Mouse (Mus musculus) neural tube, embryonic 11.5 days (tissue): Measurements from ENCODE around the gene Efhd2. TPM values are rescaled to one million over a fixed set of nuclear protein-coding genes. Genes with fewer than 3 reads are reported as not detected.
A peak's percentile ranks its signal among the peaks of the same experiment; 100 is the strongest.

ENCODE experiments used
- ATAC-seq: fragments of 200-750 bp; cut with Nextera tagmentation; 2 replicates; pipeline ENCODE4 v1.8.0; 2017; ENCODE audit warnings: moderate number of reproducible peaks, mild to moderate bottlenecking, moderate TSS enrichment, moderate library complexity; ENCODE audit not compliant: insufficient read depth, low FRiP score, low TSS enrichment
- DNase-seq: peaks from one replicate; pipeline ENCODE4 v3.0.0-alpha.2; 2015; ENCODE audit warnings: low spot score
- H3K27ac ChIP-seq: fragments of 300-500 bp; sonication (generic); 2 replicates; pipeline ENCODE4 v1.5.1; 2014; ENCODE audit warnings: low read depth, mild to moderate bottlenecking, low read length
- H3K27me3 ChIP-seq: fragments of 300-500 bp; sonication (generic); 2 replicates; pipeline ENCODE4 v1.6.1; 2014; ENCODE audit warnings: mild to moderate bottlenecking, low read length, mixed read lengths; ENCODE audit not compliant: control insufficient read depth, insufficient read depth
- H3K36me3 ChIP-seq: fragments of 300-500 bp; sonication (generic); 2 replicates; pipeline ENCODE4 v1.6.1; 2014; ENCODE audit warnings: mild to moderate bottlenecking, low read length, moderate library complexity, mixed read lengths; ENCODE audit not compliant: control insufficient read depth, insufficient read depth
- H3K4me1 ChIP-seq: fragments of 300-500 bp; sonication (generic); 2 replicates; pipeline ENCODE4 v1.6.1; 2014; ENCODE audit warnings: low read length, mixed read lengths; ENCODE audit not compliant: control insufficient read depth, insufficient read depth
- H3K4me2 ChIP-seq: fragments of 300-500 bp; sonication (generic); 2 replicates; pipeline ENCODE4 v1.6.1; 2014; ENCODE audit warnings: low read depth, mild to moderate bottlenecking, moderate library complexity
- H3K4me3 ChIP-seq: fragments of 300-500 bp; sonication (generic); 2 replicates; pipeline ENCODE4 v1.5.1; 2014; ENCODE audit warnings: low read depth, low read length
- H3K9ac ChIP-seq: fragments of 300-500 bp; sonication (generic); 2 replicates; pipeline ENCODE4 v1.6.1; 2014; ENCODE audit warnings: mild to moderate bottlenecking, low read length
- H3K9me3 ChIP-seq: fragments of 300-500 bp; sonication (generic); 2 replicates; pipeline ENCODE4 v1.6.1; 2016; ENCODE audit warnings: low read length; ENCODE audit not compliant: control insufficient read depth
- whole genome bisulfite sequencing: fragments of 180-500 bp; shearing (Covaris S2); extraction: QIAGEN DNeasy Blood & Tissue Kit; methylation state at CpG from one replicate; pipeline ENCODE4 v1.1.7; 2014; 5-methylcytosine and 5-hydroxymethylcytosine counted together
- polyA plus RNA-seq: library from polyadenylated mRNA; unstranded; fragments of >200 nt; fragmentation: Nextera tagmentation; extraction: Ambion mirVana; gene quantifications from 2 replicates; pipeline ENCODE4 v1.2.1, GENCODE M21; 2014

Efhd2 gene
- 24.4 and 28.5 TPM in 2 replicates for polyA plus RNA-seq

DNA sequence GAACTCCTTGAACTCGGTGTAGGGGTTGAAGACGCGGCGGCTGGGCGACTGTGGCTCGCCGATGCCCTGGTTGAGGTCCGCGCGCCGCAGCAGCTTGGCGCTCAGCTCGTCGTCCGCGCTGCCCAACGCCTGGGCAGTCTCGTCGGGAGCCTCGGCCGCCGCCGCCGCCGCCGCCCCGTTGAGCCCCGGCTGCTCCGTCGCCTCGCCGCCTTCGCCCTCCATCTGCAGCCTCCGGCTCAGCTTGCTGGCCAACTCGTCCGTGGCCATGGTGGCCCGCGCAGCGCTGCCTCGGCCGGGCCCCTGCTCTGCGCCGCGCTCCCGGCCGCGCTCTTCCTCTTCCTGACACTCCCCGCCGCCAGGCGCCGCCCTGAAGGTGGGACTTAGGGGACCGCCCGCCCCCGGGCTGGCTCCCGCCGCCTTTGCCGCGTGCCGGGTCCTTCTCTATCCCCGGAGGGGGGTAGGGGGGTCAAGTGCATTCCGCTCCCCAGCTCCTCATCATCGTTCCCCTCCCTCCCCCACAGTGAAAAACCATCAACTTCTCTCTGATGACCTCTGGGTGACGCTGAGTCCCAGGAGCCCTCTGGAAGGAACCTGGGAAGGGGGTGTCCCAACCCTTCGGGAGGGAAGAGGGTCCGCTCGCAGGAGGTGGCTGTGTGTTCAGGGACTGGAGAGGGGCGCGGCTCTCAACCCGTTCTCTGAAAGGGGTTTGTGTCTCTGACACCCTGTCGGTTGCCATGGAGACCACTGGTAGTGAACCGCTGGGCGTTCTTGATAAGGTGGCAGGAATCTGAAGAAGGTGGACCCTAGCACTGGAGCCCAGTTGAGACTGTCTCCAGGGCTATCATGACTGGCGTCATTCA is at the start of gene Efhd2:
Gene Efhd2 (minus strand): TSS at position 320 of the 860 bp plus-strand sequence.
- Histone ChIP-seq H3K9ac (peak within 1 kb of the TSS; percentile 69), H3K27me3 (no peaks in the 10 kb centered on the region), H3K4me2 (peak within 1 kb of the TSS; percentile 93), H3K4me1 (peaks cover 14% of the 10 kb centered on the region; the same call in 1 of the 2 replicates), H3K9me3 (no peaks in the 10 kb centered on the region), H3K27ac (no peak within 1 kb of the TSS), H3K36me3 (no peaks in the 10 kb centered on the region), H3K4me3 (peak within 1 kb of the TSS; percentile 64)
- DNase-seq (peak; percentile 83), ATAC-seq (peak; percentile 82)
- under 1% methylated on average over 69 of the region's 73 CpGs for WGBS

DNA sequence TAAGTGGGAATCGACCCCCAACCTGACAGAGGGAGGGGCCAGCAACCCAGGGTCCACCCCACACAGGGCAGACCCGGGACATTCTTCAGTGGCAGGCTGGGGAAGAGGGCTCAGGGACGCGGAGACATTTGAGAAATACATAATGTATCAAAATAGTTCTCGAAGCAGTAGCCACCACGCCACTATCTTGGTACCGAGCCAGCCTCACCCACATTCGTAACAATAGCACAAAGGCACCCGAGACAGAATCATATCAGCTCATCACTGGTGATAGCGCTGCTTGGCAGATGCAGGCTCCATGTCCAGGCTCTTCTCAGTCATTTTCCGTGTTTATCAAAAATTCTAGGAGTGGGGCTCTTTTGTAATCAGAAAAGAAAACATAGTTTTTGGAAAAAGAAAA is 49.2 kb upstream of the Efhd2 start:
- WGBS = 86% methylated on average over 11 of the region's 11 CpGs
- H3K27ac ChIP-seq = no peak overlapping the region
- ATAC-seq = no peak

DNA sequence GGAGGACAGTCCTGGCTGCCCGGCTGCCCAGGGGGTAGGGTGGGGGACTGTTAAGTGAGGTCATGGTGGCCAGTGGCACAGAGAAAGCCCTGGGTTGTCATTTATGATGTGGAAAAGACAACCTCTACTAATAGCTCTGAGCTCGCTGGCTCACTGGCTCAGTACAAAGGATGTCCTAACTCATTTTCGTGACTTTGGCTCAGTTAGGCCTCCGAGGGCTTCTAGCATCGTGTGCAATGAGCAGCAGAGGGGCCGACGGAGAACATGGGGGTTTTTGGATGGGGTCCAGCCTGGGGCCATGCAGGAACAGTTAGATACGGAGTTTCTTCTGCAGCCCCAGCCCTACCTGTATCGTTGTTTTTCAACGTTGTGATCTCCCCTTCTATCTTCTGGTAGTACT is 45.7 kb upstream of the Efhd2 start:
- DNase-seq (no peak), ATAC-seq (no peak)
- no peaks in the 10 kb centered on the region for H3K4me1 ChIP-seq
- H3K27ac ChIP-seq = no peak overlapping the region
- 88% methylated on average over 10 of the region's 10 CpGs for WGBS
- no peak overlapping the region for H3K9ac ChIP-seq
- H3K9me3 ChIP-seq = no peaks in the 10 kb centered on the region
- H3K36me3 ChIP-seq = no peaks in the 10 kb centered on the region
- no peak overlapping the region for H3K4me3 ChIP-seq
- no peak overlapping the region for H3K4me2 ChIP-seq
- H3K27me3 ChIP-seq = no peaks in the 10 kb centered on the region

More for the DNA sequence above, 49.2 kb upstream of the Efhd2 start:
- no peaks in the 10 kb centered on the region for H3K36me3 ChIP-seq
- no peak overlapping the region for H3K4me2 ChIP-seq
- no peak overlapping the region for H3K4me3 ChIP-seq
- no peak overlapping the region for H3K9ac ChIP-seq
- H3K27me3 ChIP-seq = no peaks in the 10 kb centered on the region
- no peaks in the 10 kb centered on the region for H3K4me1 ChIP-seq
- H3K9me3 ChIP-seq = no peaks in the 10 kb centered on the region
- DNase-seq = no peak

DNA sequence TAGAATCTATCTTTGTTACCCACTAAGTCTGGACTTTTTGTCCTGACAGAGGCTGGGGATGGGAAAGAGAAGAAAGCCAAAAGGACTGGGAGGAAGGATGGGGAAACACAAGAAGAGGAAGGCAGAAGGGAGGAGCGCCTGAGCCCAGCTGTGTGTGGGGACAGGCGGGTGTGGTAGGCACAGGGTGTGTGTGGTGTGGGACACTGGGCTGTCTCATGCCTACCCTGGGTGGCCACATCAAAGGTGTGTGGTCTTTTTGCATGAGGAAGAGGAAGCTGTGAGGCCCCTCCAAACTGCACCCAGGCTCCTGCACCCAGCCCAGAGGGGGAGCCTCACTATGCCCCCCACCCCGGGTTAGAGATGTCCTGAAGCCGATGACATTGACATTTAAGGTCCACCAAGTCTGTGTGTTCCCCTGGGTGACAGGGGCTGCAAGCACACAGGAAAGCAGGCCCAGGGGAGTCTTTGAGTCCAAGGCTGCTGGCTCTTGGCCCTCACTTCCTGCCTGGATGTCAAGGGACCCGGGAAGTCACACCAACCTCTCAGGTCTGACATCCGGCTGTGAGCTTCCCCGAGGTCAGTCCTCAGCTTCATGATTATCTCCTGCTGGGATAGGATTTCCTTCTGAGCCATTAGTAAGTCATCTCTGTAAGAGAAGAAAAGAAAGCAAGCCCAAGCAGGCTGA is 43.2 kb upstream of the Efhd2 start:
- Histone ChIP-seq H3K36me3 (no peaks in the 10 kb centered on the region), H3K9me3 (no peaks in the 10 kb centered on the region), H3K4me3 (no peak overlapping the region), H3K9ac (no peak overlapping the region), H3K4me2 (no peak overlapping the region), H3K27me3 (no peaks in the 10 kb centered on the region), H3K27ac (no peak overlapping the region), H3K4me1 (no peaks in the 10 kb centered on the region)
- no peak for ATAC-seq
- WGBS = 64% methylated on average over 7 of the region's 7 CpGs
- DNase-seq = no peak

DNA sequence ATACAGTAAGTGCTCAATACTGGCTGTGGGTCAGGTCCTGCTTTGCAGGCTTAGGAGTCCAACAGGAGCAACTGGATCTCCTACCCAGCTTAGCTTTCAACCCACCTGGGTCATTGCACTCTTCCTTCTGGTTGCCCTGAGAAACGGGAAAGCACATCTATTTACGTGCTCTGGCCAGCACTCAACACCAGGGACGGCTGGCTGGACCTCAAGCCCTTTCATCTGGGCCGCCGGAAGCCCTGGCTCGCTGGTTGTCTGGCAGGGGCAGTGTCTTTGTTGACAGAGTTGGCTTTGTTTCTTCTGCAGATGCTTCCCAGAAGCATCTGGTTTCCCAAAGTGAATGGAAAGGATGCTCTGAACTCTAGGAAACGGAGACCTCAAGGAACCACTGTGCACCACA is 39.3 kb upstream of the Efhd2 start:
- 46% methylated on average over 7 of the region's 7 CpGs for WGBS
- Histone ChIP-seq H3K4me3 (no peak overlapping the region), H3K4me2 (no peak overlapping the region), H3K36me3 (no peaks in the 10 kb centered on the region), H3K27ac (no peak overlapping the region), H3K9ac (no peak overlapping the region), H3K27me3 (no peaks in the 10 kb centered on the region), H3K4me1 (no peaks in the 10 kb centered on the region), H3K9me3 (no peaks in the 10 kb centered on the region)
- DNase-seq (no peak), ATAC-seq (no peak)

GRCm38 (mm10) chr4:141913201-141913993 is 38.7 kb upstream of the Efhd2 start:
- no peaks in the 10 kb centered on the region for H3K4me1 ChIP-seq
- no peaks in the 10 kb centered on the region for H3K27me3 ChIP-seq
- WGBS = 80% methylated on average over 13 of the region's 13 CpGs
- no peak overlapping the region for H3K9ac ChIP-seq
- DNase-seq (no peak), ATAC-seq (no peak)
- no peaks in the 10 kb centered on the region for H3K9me3 ChIP-seq
- H3K4me2 ChIP-seq = no peak overlapping the region
- H3K4me3 ChIP-seq = no peak overlapping the region
- H3K27ac ChIP-seq = peak overlapping the region; percentile 35; the same call in 1 of the 2 replicates
- no peaks in the 10 kb centered on the region for H3K36me3 ChIP-seq

DNA sequence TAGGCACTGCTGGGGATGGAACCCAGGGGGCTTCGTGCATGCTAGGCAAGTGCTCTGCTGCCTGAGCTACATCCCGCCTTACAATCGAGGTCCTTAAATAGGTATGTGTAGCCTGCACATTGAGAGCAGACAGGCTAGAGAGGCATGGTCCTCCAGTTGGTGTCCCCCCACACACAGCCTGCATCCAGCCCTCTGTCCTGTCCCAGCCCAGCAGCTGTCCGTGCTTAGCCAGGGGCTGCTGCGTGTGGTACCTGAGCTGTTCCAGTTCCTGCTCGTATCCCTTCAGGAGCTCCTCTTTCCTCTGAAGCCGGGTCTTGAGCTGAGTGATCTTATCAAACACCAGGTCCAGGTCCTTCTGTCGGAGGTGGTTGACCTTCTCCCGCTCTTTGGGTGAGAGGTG is 30.0 kb upstream of the Efhd2 start:
- no peaks in the 10 kb centered on the region for H3K36me3 ChIP-seq
- 86% methylated on average over 9 of the region's 9 CpGs for WGBS
- no peak overlapping the region for H3K9ac ChIP-seq
- DNase-seq (no peak), ATAC-seq (no peak)
- no peak overlapping the region for H3K4me3 ChIP-seq
- no peaks in the 10 kb centered on the region for H3K27me3 ChIP-seq
- H3K4me1 ChIP-seq = peaks cover 18% of the 10 kb centered on the region
- no peak overlapping the region for H3K27ac ChIP-seq
- H3K4me2 ChIP-seq = no peak overlapping the region
- H3K9me3 ChIP-seq = no peaks in the 10 kb centered on the region

DNA sequence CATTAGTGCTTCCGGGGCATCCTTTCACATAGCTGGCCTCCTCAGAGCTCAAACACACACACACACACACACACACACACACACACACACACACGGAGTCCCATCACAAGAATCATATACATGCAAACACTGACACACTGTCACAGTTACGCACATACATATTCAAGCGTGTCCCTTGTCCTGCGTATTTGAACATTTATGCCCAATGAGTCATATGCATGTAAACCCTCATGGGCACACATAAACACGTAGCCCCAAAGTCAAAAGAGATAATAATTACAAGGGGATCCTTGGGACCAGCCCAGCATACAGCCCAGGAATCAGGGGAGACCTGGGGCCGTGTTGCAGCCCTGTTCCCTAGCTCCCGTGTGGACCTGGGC is 27.7 kb upstream of the Efhd2 start:
- no peak overlapping the region for H3K4me2 ChIP-seq
- H3K36me3 ChIP-seq = no peaks in the 10 kb centered on the region
- no peak overlapping the region for H3K4me3 ChIP-seq
- 0 out of 2 replicates have a peak, but pooled peaks have one; percentile 5 for ATAC-seq
- H3K4me1 ChIP-seq = peaks cover 21% of the 10 kb centered on the region
- H3K27me3 ChIP-seq = no peaks in the 10 kb centered on the region
- WGBS = 87% methylated on average over 8 of the region's 8 CpGs
- no peak overlapping the region; the same call in 1 of the 2 replicates for H3K9ac ChIP-seq
- H3K9me3 ChIP-seq = no peaks in the 10 kb centered on the region
- no peak for DNase-seq
- peak overlapping the region; percentile 85; the same call in 1 of the 2 replicates for H3K27ac ChIP-seq
